Mouse (Mus musculus) right cerebral cortex, postnatal 10 days (tissue): ENCODE data around the gene Gpx8.

Experiments
- DNase-seq, 2 experiments: peaks; one replicate each; pipeline ENCODE4 v3.0.0; 2021; ENCODE audit warnings: low spot score in 2 of 2

The Gpx8 gene

DNA sequence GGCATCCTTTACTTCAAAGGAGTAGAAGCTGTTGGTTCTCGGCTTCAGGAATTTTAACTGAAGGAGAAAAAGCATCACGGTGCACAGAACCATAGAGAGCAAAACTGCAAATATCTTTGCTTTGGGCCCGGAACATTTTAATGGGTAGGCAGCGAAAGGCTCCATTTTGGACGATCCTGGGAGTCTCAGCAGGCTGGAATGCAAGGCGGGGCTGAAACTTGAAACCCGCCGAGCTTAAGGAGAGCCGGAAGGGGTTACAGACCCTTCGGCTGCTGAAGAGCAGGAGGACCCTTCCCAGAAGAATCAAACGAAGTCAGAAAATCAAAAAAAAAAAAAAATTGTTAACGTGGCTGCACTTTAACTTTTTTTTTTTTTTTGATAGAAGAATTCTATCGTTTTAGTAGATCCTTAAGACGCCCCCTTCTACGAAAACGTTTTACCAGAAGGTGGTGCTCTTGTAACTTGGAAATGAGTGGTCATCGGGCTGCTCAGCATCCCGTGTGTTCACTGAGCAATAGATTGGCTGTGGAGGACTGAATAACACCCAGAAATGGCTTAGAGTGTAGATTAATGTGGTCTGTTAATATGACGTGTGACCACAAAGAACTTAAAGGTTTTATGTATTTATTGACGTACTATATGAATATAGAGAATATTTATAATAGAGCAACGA, at the start of gene Gpx8:
TSS of gene Gpx8 (minus strand) at position 200 of the 673 bp plus-strand sequence.
- peak; percentile 49 to 61 for DNase-seq

GRCm38 (mm10) chr13:113094618-113095017, 48.4 kb upstream of the Gpx8 start:
- no peak for DNase-seq

GRCm38 (mm10) chr13:113090489-113090888, 44.3 kb upstream of the Gpx8 start:
- no peak for DNase-seq

GRCm38 (mm10) chr13:113087226-113088017, 41.2 kb upstream of the Gpx8 start:
- no peak for DNase-seq

DNA sequence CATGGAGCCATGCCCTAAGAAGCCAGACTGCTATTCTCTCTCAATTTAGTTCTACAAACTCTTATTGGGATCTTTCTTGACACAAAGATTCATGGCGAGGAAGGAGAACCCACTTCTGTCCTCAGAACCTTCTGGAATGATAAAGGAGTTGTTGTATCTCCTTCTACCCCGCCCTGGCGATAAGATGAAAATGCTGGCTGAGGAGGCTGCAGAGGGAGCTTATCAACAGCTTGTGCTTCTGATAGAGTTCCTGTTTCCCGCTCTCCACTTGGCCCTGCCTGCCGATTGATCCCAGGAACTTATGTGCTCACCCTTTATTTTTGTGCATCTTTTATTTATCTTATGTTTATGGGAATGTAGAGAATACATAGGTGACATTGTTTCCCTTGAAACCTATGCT, 38.5 kb upstream of the Gpx8 start:
- no peak for DNase-seq

DNA sequence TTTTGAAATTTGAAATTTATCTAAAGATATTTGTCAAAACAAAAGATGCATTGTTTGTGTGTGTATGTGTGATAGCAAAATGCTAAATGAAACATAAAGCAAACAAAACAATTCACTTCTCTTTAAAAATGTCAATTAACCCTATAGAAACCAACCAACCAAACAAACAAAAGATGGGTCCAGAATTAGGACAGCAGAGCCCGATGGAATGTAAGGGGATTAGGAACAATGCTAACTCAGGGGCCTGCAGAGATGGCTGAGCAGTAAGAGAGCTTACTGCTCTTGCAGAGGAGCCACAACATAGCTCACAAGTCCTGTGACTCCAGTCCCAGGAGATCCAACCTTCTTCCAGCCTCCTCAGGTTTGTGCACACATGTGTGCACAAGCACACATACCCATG, 35.9 kb upstream of the Gpx8 start:
- DNase-seq: no peak

- DNase-seq: no peak
Measured at GRCm38 (mm10) chr13:113079021-113079420, 32.8 kb upstream of the Gpx8 start.

- no peak for DNase-seq
Measured at GRCm38 (mm10) chr13:113064542-113064941, 18.3 kb upstream of the Gpx8 start.

- DNase-seq: no peak
Measured at GRCm38 (mm10) chr13:113061746-113062145, 15.5 kb upstream of the Gpx8 start.

DNA sequence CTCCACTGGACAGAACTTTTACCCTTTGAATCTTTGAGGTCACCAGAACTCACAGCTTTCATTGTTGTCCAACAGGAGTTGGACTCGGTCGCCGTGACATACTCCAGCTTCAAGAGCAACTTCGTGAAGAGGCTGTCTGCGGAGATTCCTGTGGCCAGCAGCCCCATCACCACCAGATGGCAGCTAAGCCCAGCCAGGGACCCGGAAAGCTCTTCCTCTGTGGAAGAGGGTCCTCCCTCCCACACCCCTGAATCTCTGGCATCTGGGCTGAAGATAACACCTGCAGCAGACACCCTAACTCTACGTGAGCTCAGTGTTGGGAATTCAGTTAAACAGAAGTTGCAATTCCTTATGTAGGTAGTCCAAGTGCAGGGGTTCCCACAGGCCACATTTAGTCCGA, 9.6 kb upstream of the Gpx8 start:
- peak; percentile 45 to 51 for DNase-seq

DNA sequence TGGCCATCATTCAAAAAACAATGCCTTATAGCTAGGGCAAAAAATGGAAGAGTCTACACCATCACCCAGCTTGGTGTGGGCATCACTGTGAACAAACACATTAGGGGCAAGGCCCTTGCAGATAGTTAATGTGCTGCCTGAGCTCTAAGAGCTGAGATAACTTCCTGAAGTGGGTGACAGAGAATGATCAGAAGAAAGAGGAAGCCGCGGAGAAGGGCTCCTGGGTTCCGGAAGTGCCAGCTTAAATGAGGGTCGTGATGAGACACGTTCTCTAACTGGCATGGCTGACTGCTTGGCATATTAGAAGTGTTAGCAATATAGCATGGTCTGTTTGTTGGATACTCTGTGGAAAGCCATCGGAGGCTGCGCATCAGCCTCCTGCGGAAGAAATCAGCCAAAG, 8.0 kb upstream of the Gpx8 start:
- DNase-seq: no peak

DNA sequence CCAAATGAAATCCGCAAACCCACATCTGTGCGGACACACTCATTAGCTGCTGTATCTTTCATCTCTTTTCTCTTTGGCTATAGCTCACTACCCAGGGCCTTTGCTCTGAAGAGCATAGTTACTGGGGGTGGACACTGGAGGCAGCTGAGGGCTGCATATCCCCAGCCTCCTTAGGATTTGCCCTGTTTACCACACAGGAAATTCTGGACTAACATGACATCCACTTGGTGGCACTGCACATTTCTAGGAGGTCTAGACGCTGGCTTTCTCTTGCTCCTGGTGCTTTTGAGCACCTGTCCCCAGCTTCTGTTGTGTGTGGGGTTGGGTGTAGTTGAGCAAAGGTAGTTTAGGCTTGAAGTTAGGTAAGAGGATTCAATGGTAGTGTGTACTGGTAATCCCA, 1.4 kb upstream of the Gpx8 start:
- DNase-seq: no peak

GRCm38 (mm10) chr13:113047018-113047417, 808 bp upstream of the Gpx8 start:
- DNase-seq: no peak

GRCm38 (mm10) chr13:113045458-113046110, 626 bp downstream of the Gpx8 start:
- DNase-seq: no peak

- no peak for DNase-seq
Measured at GRCm38 (mm10) chr13:113044876-113045275, 1.3 kb downstream of the Gpx8 start.

DNA sequence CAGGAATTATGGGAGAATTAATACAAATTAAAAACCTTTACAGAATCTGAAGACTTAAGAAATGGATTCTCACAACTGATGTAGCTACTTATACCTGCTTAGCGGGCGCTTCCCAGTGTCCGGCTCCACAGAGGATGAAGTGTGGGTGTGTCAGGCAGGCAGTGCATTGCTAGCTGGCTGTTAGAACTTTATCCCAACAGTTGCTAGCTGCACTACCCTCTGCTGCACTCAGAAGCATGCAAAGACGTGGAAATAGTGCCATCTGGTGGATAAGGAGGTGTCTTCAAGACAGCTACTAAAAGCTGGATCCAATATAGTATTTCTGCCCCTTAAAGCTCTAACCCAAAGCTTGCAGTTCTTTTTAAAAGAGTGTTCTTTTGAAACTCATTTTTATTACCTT, 10.4 kb downstream of the Gpx8 start:
- DNase-seq: peak; percentile 82 to 83

DNA sequence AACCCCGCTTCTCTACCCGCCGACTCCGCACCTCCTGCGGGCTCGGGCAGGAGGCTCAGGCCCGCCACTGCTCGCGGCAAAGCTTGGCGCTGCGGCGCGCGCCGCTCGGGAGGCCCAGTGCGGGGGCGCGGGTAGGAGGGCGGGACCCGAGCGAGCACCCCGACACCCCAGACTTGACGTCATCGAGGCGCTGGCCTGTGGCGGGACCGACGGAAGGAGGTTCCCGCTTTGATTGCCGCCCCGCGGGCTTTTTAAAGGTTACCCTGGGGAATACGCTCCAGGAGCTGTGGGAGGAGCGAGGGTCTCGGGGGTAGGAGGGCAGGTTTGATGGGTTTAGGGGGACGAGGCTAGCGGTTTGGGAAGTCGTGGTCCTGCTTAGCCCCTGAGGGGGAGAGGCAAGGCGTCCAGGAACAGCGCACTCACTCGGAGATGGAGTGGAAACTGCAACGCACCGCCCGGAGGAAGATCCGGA, 11.2 kb downstream of the Gpx8 start, which contains the start of gene Cdc20b:
TSS of gene Cdc20b (plus strand) at position 162 of the 472 bp plus-strand sequence.
- DNase-seq: peak; percentile 50 to 68

DNA sequence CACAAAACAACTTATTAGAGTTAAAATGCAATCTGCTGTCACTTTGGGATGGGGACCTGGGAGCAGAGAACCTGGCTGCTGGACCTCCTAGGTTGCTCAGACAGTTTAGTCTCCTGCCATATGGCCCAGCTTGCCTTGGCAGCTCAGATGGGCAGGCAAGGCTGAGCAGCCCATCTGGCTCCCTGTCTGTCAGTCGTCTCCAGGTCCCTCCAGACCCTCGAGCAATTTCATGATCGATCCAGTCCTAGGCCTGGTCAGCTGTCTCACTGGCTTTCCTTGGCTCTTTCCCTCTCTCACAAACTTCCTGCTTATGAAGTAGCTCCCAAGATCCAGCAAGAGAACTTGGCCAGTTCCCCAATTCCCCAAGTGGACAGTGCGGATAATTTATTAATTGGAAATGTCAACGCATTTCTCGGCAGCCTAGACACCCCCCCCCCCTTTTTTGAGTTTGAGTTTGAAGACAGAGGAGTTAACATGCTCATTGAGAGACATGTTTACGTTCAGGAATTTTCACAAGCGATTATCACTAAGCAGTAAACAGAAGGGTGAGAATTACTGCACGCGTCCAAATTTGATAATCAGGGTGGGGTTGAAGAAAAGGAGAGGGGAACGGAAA, 11.8 kb downstream of the Gpx8 start:
- no peak for DNase-seq

DNA sequence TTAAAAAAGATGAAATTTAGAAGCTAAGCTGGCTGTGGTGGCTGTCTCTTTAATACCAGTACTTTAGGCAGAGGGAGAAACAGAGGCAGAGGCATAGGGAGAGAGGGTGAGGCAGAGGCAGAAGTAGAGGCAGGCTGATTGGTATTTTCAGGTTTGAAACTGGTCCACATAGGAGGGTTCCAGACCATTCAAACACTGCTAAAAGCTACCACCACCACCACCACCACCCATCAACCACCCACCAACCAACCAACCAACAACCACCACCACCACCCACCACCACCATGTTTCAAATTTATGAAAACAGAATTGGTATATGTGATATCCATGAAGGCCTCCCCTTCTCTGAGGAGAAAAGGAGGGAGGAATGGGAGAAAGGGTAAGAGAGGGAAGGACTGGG, 13.4 kb downstream of the Gpx8 start:
- DNase-seq: no peak

- DNase-seq: peak; percentile 57 to 64
Measured at GRCm38 (mm10) chr13:113031792-113032571, 14.2 kb downstream of the Gpx8 start.

DNA sequence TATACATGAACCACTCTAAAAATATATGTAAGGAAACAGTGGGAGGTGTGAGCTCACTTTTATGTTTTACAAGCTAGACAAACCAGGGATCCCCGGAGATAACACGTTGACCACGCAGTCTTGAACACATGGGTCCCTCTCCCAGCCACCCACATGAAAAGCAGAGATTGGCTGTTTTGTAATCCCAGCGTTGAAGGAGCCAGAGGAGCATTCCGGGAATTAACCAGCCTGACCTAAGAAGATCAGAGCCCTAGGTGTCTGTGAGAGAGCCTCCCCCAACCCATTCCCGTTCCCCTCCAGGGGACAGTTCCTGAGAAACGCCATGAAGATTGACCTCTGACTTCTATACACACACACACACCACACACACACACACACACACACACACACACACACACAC, 14.9 kb downstream of the Gpx8 start:
- DNase-seq: no peak
